Mouse (Mus musculus) stomach, postnatal 0 days (tissue): ENCODE results near the gene Atp6v1a. TPM values are rescaled to one million over a fixed set of nuclear protein-coding genes. Genes with fewer than 3 reads are reported as not detected.

Source experiments
- ATAC-seq: fragments of 200-750 bp; cut with Nextera tagmentation; 2 replicates; pipeline ENCODE4 v1.8.0; 2017; ENCODE audit not compliant: low FRiP score, low TSS enrichment
- DNase-seq: peaks from one replicate; pipeline ENCODE4 v3.0.0-alpha.2; 2016; ENCODE audit warnings: low spot score
- H3K27ac ChIP-seq: fragments of 300-500 bp; sonication (generic); replicated peaks from 2 replicates; pipeline ENCODE4 v1.5.1; 2014; ENCODE audit warnings: mild to moderate bottlenecking, control low read depth
- H3K27me3 ChIP-seq: fragments of 300-500 bp; sonication (generic); 2 replicates; pipeline ENCODE4 v1.6.1; 2014; ENCODE audit warnings: low read length; ENCODE audit not compliant: control insufficient read depth, insufficient read depth
- H3K36me3 ChIP-seq: fragments of 300-500 bp; sonication (generic); 2 replicates; pipeline ENCODE4 v1.6.1; 2014; ENCODE audit warnings: low read length, mixed read lengths; ENCODE audit not compliant: control insufficient read depth, insufficient read depth
- H3K4me1 ChIP-seq: fragments of 300-500 bp; sonication (generic); replicated peaks from 2 replicates; pipeline ENCODE4 v1.6.1; 2014; ENCODE audit warnings: antibody characterized with exemption; ENCODE audit not compliant: control insufficient read depth, insufficient read depth
- H3K4me2 ChIP-seq: fragments of 300-500 bp; sonication (generic); replicated peaks from 2 replicates; pipeline ENCODE4 v1.6.1; 2014; ENCODE audit warnings: low read depth, mild to moderate bottlenecking, control low read depth, moderate library complexity
- H3K4me3 ChIP-seq: fragments of 300-500 bp; sonication (generic); 2 replicates; pipeline ENCODE4 v1.5.1; 2014; ENCODE audit warnings: low read depth, low read length, control low read depth
- H3K9ac ChIP-seq: fragments of 300-500 bp; sonication (generic); 2 replicates; pipeline ENCODE4 v1.6.1; 2014; ENCODE audit warnings: mild to moderate bottlenecking, low read length, control low read depth, mixed read lengths
- H3K9me3 ChIP-seq: fragments of 300-500 bp; sonication (generic); 2 replicates; pipeline ENCODE4 v1.6.1; 2016; ENCODE audit warnings: low read length; ENCODE audit not compliant: control insufficient read depth
- CTCF ChIP-seq: IDR thresholded peaks from 2 replicates; pipeline ENCODE4 v1.5.1; 2016; ENCODE audit warnings: antibody characterized with exemption, low read depth, mild to moderate bottlenecking, moderate library complexity
- EP300 ChIP-seq: optimal IDR thresholded peaks from 2 replicates; pipeline ENCODE3; 2016; ENCODE audit warnings: antibody characterized with exemption
- WGBS: fragments of 180-500 bp; shearing (Covaris S2); extraction: QIAGEN DNeasy Blood & Tissue Kit; methylation state at CpG from one replicate; pipeline ENCODE4 v1.1.7; 2014; 5-methylcytosine and 5-hydroxymethylcytosine counted together
- polyA plus RNA-seq: library from polyadenylated mRNA; unstranded; fragments of >200 nt; fragmentation: Nextera tagmentation; extraction: Ambion mirVana; gene quantifications from 2 replicates; pipeline ENCODE4 v1.2.1, GENCODE M21; 2015

The Atp6v1a gene
- polyA plus RNA-seq = 44.6 and 47.5 TPM in 2 replicates

DNA sequence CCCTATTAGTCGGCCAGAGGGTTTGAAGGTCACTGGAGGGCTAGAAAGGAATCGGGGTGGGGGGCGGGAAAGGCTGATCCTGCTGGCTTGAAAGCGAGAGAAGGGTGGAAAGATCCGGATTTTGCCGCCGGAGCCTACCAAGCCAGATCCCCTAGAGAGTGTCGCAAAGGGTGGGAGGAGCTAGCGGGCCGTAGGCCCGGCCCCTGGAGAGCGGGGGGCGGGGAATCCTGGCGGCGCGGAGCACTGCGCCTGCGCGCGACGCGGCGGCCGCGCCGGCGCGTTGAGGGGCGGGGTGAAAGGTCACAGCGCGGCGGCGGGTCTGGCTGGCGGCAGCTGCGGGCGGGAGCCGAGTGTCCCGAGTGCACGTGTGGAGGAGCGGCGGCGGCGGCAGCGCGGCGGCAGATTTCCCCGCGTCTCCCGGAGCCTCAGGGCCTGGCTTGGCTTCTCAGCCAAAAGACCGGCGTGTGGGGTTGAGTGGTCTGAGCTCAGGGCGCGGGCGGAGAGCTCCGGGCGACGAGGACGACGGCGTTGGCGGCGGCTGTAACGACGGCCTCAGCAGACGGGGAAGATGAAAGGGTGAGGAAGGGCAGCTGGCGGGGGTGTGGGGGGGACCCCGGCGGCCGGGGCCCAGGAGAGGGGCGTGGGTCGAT, at the start of gene Atp6v1a, which contains the start of gene Naa50:
Atp6v1a (minus strand) TSS at position 170 of the 650 bp plus-strand sequence.
Naa50 (plus strand) TSS at position 295 of the 650 bp plus-strand sequence.
- TF ChIP-seq EP300 (no peak), CTCF (no peak)
- H3K9ac ChIP-seq = peak within 1 kb of the TSS; percentile 97
- H3K9me3 ChIP-seq = no peaks in the 10 kb centered on the region
- ATAC-seq (peak; percentile 91), DNase-seq (peak; percentile 94)
- under 1% methylated on average over 51 of the region's 71 CpGs for WGBS
- H3K36me3 ChIP-seq = no peaks in the 10 kb centered on the region
- H3K4me1 ChIP-seq = 0 out of 2 replicates have a peak, but pooled peaks cover 3% of the 10 kb centered on the region
- H3K27me3 ChIP-seq = no peaks in the 10 kb centered on the region
- peak within 1 kb of the TSS; percentile 100 for H3K27ac ChIP-seq
- peak within 1 kb of the TSS; percentile 82 for H3K4me2 ChIP-seq
- H3K4me3 ChIP-seq = peak within 1 kb of the TSS; percentile 97

DNA sequence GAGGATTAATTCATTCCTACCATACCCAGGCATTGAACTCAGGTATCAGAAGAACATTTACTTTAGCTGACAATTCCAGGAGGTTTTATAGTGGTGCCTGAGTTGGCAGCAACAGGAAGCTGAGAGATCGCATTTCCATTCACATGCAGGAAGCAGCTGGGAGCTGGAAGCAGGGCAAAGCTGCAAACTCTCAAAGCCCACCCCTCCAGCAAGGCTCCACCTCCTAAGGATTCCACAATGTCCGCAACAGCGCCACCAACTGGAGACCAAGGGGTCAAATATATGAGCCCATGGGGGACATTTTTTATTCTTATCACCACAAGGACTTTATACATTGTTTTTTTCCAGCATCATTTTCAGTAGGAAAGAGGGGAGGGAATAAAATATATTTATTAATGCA, 49.3 kb upstream of the Atp6v1a start:
- Histone ChIP-seq H3K4me1 (no peaks in the 10 kb centered on the region), H3K9me3 (no peaks in the 10 kb centered on the region), H3K4me3 (no peak overlapping the region), H3K27me3 (no peaks in the 10 kb centered on the region), H3K36me3 (no peaks in the 10 kb centered on the region), H3K9ac (no peak overlapping the region), H3K4me2 (no peak overlapping the region), H3K27ac (no peak overlapping the region)
- ATAC-seq (no peak), DNase-seq (no peak)
- 85% methylated on average over 3 of the region's 3 CpGs for WGBS
- TF ChIP-seq CTCF (peak; percentile 40), EP300 (no peak)

DNA sequence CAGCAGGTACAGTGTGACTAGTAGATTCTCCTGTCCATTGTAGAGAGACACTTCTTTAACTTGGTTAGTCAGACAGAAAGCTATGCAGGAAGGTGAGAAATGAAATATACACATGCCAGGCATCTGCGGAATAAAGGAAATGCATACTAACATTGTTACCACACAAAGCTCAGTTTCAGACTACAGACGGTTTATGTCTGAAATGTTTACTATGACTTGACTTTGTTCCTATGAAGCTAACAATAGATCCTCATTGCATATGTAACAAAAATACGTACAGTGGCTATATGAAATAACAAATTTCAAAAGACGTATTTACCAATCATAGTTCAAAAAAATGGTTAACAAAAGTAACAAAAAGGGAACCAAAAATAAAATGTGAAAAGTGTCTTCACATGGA, 47.7 kb upstream of the Atp6v1a start:
- Histone ChIP-seq H3K9ac (no peak overlapping the region), H3K4me2 (no peak overlapping the region), H3K4me3 (no peak overlapping the region), H3K36me3 (no peaks in the 10 kb centered on the region), H3K4me1 (no peaks in the 10 kb centered on the region), H3K9me3 (no peaks in the 10 kb centered on the region), H3K27me3 (no peaks in the 10 kb centered on the region), H3K27ac (no peak overlapping the region)
- WGBS = 76% methylated on average over 4 of the region's 4 CpGs
- ATAC-seq (no peak), DNase-seq (no peak)
- TF ChIP-seq EP300 (no peak), CTCF (no peak)

DNA sequence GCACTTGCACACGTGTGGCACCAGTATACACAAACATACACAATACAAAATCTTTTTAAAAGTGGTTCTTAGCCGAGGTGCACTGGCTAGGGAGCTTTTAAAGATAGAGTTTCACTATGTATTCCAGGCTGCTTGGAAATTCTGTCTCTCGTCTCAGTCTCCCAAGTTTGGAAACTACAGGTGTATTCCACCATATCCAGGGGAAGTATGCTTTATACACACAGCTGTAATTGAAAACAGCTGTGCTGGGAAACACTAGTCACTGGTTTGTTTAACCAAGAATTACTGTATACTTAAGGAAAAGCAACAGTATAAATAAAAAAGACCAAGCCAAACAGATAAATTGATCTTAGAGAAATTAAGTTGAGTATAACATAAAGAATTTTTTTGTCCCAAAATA, 45.3 kb upstream of the Atp6v1a start:
- H3K9ac ChIP-seq = no peak overlapping the region
- TF ChIP-seq EP300 = no peak
- H3K9me3 ChIP-seq = no peaks in the 10 kb centered on the region
- no peak overlapping the region for H3K27ac ChIP-seq
- H3K4me1 ChIP-seq = no peaks in the 10 kb centered on the region
- WGBS = 49% methylated on average over 3 of the region's 3 CpGs
- no peaks in the 10 kb centered on the region for H3K27me3 ChIP-seq
- no peak overlapping the region for H3K4me2 ChIP-seq
- no peak for ATAC-seq
- no peak overlapping the region for H3K4me3 ChIP-seq
- no peaks in the 10 kb centered on the region for H3K36me3 ChIP-seq
- no peak for DNase-seq

DNA sequence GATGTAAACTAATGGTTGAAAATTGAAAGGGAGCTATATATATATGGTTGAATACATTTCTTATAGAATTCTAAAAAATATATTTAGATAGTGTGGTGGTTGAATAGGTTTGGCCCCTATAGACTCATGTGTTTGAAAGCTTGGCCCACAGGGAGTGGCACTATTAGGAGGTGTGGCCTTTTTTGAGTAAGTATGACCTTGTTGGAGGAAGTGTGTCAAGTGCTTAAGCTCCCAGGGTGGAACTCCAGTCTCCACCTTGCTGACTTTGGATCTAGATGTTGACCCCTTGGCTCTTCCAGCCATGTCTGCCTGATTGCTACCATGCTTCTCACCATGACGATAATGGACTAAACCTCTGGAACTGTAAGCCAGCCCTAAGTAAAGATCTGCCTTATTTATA, 43.1 kb upstream of the Atp6v1a start:
- peak; percentile 54 for ATAC-seq

DNA sequence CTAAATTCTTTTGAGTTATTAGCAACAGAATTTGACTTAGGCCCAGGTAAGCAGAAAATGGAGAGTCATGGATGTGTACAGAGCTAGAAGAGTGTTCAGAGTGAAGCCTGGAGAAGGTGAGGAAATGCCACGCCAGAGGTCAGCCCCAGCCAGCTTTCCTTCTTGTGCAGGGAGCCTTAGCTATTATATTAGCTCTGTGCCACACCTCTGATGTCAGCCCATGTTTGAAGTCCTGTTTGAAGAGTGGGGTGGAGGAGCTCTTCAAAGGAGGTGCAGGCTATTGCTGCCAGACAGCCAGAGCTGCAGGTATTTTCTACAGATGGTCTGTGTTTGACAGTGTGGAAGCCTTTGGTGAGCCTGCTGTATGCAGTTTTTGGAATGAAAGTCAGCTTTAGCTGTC, 39.0 kb upstream of the Atp6v1a start:
- Histone ChIP-seq H3K4me3 (no peak overlapping the region), H3K4me2 (no peak overlapping the region), H3K9me3 (no peaks in the 10 kb centered on the region), H3K4me1 (peaks cover 3% of the 10 kb centered on the region; the same call in 1 of the 2 replicates), H3K27ac (peak overlapping the region; percentile 50), H3K27me3 (no peaks in the 10 kb centered on the region), H3K36me3 (no peaks in the 10 kb centered on the region), H3K9ac (no peak overlapping the region)
- ATAC-seq (peak; percentile 91), DNase-seq (peak; percentile 77)
- TF ChIP-seq CTCF = no peak
- no peak for TF ChIP-seq EP300
- WGBS = 43% methylated on average over 1 of the region's 1 CpGs

More for the DNA sequence above, 43.1 kb upstream of the Atp6v1a start:
- Histone ChIP-seq H3K4me3 (no peak overlapping the region), H3K36me3 (no peaks in the 10 kb centered on the region), H3K4me1 (no peaks in the 10 kb centered on the region), H3K9ac (no peak overlapping the region), H3K4me2 (no peak overlapping the region), H3K27me3 (no peaks in the 10 kb centered on the region), H3K27ac (no peak overlapping the region), H3K9me3 (no peaks in the 10 kb centered on the region)
- 81% methylated on average over 1 of the region's 1 CpGs for WGBS
- TF ChIP-seq CTCF (no peak), EP300 (no peak)
- no peak for DNase-seq
